Mouse (Mus musculus) kidney, adult 18-20 months (tissue): Measurements from ENCODE around the gene Ccdc58.
A peak's percentile ranks its signal among the peaks of the same experiment; 100 is the strongest.
"Not testable (repeated sequence)": the region's sequence is repeated elsewhere in the genome, so short reads cannot be mapped to it uniquely, and the experiment has no call there.

Source experiments
- DNase-seq: peaks from one replicate; pipeline ENCODE4 v3.0.0; 2021

The Ccdc58 gene

DNA sequence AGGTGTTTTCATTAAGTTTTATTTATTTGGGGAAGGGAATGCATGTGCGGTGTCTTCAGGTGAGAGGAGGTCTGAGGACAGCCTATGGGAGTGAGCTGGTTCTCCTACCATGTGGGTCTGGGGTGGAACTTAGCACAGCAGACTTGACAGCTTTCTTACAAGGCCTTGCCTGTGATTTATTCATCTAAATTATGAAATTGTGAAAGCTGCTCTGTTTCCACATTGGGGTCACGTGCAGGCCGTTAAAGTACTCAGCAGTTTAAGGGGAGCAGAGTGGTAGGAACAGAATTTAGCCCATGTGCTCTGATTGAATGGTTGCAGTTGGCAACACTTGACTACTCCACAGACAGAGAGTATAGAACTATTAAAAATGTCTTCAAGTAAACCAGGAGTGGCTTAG, 8.4 kb downstream of the Ccdc58 start:
- no peak for DNase-seq

DNA sequence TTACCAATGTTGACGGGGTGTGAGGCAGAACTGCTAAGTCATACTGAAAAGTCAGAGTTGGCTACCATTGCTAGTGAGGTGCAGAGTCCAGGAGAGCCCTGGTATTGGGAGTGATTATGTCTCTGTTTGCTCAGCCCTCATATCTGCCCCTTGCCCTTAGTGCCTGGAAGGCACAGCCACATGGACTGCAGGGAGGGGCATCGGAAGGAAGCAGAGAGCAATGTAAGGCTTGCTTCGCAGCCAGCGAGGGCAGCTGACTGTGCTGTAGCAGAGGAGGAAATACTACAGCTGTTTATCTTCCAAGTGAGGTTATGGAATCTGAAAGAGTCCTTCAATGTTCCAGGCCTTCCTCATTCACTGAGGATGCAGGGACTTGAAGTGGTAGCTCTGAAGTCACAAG, 16.4 kb downstream of the Ccdc58 start:
- peak; percentile 19 for DNase-seq

- DNase-seq: peak; percentile 27
These were observed 17.6 kb downstream of the Ccdc58 start for GRCm38 (mm10) chr16:36089065-36089464.

DNA sequence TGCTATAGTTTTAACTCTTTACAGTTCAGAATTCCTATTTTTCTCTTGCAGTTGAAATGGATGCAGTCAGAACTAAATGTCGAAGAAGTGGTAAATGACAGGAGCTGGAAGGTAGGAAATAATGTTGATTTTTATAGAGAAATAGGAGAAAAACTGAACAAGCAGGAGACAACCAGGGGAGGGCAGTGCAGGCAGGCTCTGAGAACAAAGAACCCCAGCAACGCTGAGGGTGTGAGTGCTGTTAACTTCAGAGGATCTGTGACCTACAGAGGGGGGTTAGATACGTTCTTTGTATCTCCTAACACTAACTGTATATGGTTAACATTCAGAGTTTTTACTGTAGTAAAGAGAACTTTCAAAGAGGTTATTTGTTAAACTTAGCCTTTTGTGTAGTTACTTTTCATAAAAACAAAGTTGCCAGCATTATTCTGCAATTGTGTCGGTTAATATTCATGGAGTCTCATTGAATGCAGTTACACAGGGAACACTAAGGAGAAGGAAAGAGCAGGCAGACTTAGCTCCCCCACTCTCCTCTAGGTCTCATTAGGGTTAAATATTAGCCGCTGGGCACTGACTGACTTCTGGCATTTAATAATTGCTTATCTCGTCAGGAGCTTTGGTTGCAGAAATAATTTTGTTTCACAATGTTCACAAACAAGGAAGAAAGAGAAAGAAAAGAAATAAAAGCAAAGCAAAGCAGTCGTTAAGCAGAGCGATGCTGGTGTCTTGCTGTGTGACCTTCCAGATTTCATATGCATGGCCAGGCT, 18.5 kb downstream of the Ccdc58 start:
- DNase-seq: peak; percentile 21

GRCm38 (mm10) chr16:36090785-36091509, 19.5 kb downstream of the Ccdc58 start:
- DNase-seq: no peak

- no peak for DNase-seq
These were observed 22.6 kb downstream of the Ccdc58 start for GRCm38 (mm10) chr16:36094079-36094478.

- DNase-seq: not testable (repeated sequence)
These were observed 26.5 kb downstream of the Ccdc58 start for GRCm38 (mm10) chr16:36097813-36098499.

- no peak for DNase-seq
These were observed 30.0 kb downstream of the Ccdc58 start for GRCm38 (mm10) chr16:36101526-36101925.

- DNase-seq: no peak
These were observed 30.7 kb downstream of the Ccdc58 start for GRCm38 (mm10) chr16:36102211-36102610.

- not testable (repeated sequence) for DNase-seq
These were observed 40.0 kb downstream of the Ccdc58 start for GRCm38 (mm10) chr16:36111486-36111885.

DNA sequence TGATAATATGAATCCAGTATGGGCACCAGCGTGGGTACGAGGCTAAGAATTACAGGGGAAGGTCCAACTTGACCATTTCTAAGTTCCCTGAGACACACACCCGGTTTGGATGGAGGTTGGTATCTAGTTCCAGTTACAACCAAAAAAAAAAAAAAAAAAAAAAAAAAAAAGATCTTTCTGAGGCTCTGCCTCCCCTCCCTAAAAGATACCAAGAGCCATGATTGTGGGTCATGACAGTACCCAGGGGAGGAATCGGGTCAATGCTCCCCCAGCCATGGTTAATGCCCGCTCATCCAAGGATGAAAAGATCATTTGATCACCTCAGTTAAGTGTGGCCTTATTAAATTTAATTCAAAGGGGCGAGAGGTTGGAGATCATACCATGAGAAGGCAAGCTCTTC, 44.3 kb downstream of the Ccdc58 start:
- DNase-seq: not testable (repeated sequence)

- DNase-seq: peak; percentile 16
These were observed 56.6 kb downstream of the Ccdc58 start for GRCm38 (mm10) chr16:36128092-36128491.

- DNase-seq: no peak
These were observed 59.7 kb downstream of the Ccdc58 start, which contains the start of gene Csta1 for GRCm38 (mm10) chr16:36131141-36131540. Gene Csta1, minus strand, starts transcription at chr16:36131241.

DNA sequence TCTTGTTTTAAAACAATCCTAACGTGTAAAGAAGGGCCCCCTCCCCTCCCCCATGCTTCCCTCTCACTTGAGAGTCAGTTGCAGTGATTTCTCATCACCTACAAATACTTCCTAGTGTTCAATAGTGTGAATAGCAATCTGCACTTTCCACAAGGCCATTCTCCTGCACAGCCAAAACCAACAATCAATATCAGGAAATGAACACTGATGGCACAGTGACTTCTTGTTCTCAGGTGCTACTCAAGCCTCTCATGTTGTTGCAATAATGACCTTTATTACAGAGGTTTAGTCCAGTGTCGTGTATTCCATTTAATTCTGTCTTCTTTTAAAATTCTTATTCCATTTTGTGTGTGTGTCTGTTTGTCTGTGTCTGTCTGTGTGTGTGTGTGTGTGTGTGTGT, 66.7 kb downstream of the Ccdc58 start:
- no peak for DNase-seq
